Mouse (Mus musculus) gastrocnemius, postnatal 36 days (tissue): ENCODE results near the gene Krt18. TPM values are rescaled to one million over a fixed set of nuclear protein-coding genes. Genes with fewer than 3 reads are reported as not detected.
A peak's percentile ranks its signal among the peaks of the same experiment; 100 is the strongest.
"Not testable (repeated sequence)": the region's sequence is repeated elsewhere in the genome, so short reads cannot be mapped to it uniquely, and the experiment has no call there.

Source experiments
- DNase-seq, 2 experiments: peaks; one replicate each; pipeline ENCODE4 v3.0.0; 2022
- intact Hi-C: fragments of 180-260 bp; cut with DNase I; formaldehyde crosslinking; loops from one replicate; pipeline ENCODE4 v1.15.1; 2025
- long read RNA-seq, 2 experiments: library from polyadenylated mRNA; stranded (forward); transcript quantifications; one replicate each; pipeline ENCODE4 v2.0.0; 2021
- total RNA-seq, 2 experiments: library from RNA; stranded (reverse); gene quantifications; 2 replicates each; pipeline ENCODE4 v1.2.3; 2021

Krt18 gene
- 1 to 10 TPM in 1 of 2 experiments, not detected in 1; 1.3 TPM for total RNA-seq
- long read RNA-seq, experiment 1: 0 reads
- long read RNA-seq, experiment 2, partial matches to known transcripts: 0 of 3 reads
- long read RNA-seq, experiment 2, other reads (novel, unspliced or antisense): 0 of 3 reads

DNA sequence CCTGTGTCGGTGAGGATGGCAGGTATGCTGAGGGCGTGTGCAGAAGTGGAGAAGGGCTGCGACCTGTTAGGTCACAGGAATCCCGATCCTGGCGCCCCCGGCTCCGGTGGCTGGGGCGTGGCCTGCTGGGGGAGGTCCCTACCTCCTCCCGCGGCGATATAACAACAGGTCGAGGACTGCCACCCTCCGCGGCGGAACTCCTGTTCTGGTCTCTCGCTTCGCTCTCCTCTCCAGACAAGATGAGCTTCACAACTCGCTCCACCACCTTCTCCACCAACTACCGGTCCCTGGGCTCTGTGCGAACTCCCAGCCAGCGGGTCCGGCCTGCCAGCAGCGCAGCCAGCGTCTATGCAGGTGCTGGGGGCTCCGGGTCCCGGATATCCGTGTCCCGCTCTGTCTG lies at the start of gene Krt18:
Gene Krt18 (plus strand): TSS at position 141 of the 400 bp plus-strand sequence.
- intact Hi-C loops: no loop called here

GRCm38 (mm10) chr15:101980849-101981248 lies 47.1 kb upstream of the Krt18 start:
- intact Hi-C loops: loop anchor here (2.0 kb wide), 1 partner anchor 648 kb away; no protein-coding TSS in a partner anchor
- no peak for DNase-seq

More for the DNA sequence above, at the start of gene Krt18:
- no peak for DNase-seq

GRCm38 (mm10) chr15:101983315-101983948 lies 44.5 kb upstream of the Krt18 start:
- no peak for DNase-seq
- intact Hi-C loops: loop anchor here (2.0 kb wide), 1 partner anchor 643 kb away; no protein-coding TSS in a partner anchor

DNA sequence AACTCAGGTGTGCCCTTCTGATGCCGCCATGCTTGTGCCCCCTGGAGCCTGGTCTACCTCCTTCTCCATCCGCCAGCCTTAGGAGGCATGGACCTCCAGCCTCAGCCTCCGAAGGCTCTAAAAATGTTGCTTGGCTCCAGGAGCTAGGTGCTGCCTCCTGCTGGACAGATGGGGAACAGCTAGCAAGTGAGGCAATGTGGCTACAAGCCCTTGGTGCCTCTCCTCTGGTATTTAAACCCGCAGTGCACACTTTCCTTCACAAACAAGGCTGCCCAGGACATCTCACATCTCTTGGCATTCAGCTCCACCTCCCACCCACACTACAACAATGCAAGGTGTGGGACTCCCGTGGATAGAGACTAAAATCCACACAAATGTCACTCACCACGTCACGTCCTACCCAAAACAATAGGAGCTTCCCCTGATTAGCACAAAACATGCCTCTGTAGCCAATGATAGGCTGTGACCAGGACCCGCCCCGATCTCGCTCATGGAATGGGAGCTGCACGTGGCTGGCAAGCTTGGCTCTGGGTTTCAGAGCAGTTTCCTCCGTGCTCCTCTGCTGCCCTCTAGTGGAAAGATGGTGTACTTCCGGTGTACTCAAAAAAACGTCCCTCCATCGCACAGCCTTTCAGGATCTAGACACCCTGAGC lies 43.9 kb upstream of the Krt18 start:
- peak; percentile 87 to 89 for DNase-seq
- intact Hi-C loops: loop anchor here (2.0 kb wide), 1 partner anchor 643 kb away; no protein-coding TSS in a partner anchor

DNA sequence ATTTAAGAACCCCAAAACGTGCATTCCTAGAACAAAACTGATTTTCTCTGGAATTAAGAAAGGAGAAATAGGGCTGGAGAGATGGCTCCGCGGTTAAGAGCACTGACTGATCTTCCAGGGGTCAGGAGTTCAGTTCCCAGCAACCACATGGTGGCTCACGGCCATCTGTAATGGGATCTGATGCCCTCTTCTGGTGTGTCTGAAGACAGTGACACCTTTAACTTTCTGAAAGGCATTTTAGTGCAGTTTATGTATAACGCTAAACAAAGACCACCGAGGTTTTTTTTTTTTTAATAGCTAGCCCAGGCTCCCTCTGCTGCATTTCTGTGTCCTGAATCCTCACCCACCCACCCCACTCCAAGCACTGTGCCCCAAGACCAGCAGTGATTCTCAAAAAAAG lies 43.2 kb upstream of the Krt18 start:
- no peak for DNase-seq
- intact Hi-C loops: no loop called here

GRCm38 (mm10) chr15:101988119-101988518 lies 39.9 kb upstream of the Krt18 start:
- peak; percentile 74 to 86 for DNase-seq
- intact Hi-C loops: loop anchor here (1.0 kb wide), 1 partner anchor 77 kb away; no protein-coding TSS in a partner anchor

DNA sequence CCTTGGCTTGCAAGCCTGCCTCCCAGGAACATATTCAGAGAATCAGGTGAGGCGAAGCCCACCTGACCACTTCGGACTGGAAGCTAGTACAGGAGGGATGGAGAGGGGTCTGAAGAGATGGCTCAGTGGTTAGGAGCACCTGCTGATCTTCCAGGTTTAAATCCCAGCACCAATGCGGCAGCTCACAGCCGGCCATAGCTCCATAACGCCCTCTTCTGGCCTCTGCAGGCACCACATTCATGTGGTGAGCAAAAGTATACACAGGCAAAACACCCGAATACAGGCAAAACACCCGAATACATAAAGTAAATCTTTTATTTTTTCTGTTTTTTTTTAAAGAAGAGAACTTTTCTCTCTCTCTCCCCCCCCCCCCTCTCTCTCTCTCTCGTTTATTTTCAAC lies 39.3 kb upstream of the Krt18 start:
- no peak for DNase-seq
- intact Hi-C loops: loop anchor here (1.0 kb wide), 1 partner anchor 77 kb away; no protein-coding TSS in a partner anchor

DNA sequence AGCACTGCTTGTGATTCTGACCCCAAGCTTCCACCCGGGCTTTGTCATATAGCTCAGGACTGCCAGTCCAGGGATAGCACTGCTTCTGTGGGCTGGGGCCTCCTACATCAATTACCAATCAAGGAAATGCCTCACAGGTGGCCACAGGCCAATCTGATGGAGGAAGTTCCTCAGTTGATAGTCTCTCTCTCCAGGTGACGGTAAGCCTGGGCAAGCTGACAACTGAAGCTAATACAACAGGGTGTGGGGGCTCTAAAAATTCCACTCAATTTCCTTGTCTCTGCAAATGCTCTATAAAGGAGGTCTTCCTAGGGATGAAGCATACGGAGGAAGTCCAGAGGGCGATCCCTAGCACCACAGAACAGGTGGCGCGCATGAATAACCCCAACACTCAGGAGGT lies 37.0 kb upstream of the Krt18 start:
- no peak for DNase-seq
- intact Hi-C loops: no loop called here

DNA sequence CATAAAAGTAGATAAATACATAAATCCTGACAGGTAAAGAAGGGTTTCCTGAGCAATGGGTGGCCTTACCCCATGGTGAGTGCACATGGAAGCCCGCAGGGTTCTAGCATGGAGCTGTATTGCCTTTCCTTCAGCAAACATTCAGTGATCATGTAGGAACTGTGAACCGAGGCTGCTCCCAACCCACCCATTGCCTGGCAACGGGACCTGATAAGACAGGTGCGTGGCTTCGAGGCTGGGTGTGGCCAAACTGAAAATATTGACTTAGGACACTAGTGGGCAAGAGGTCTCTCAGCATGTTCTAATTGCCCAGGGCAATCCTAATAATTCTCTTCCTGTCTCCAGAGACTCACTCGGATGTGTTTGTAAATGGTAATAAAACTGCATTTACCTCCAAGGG lies 33.6 kb upstream of the Krt18 start:
- DNase-seq: no peak
- intact Hi-C loops: no loop called here

GRCm38 (mm10) chr15:101995484-101996236 lies 32.3 kb upstream of the Krt18 start:
- intact Hi-C loops: no loop called here

GRCm38 (mm10) chr15:101996450-101997078 lies 31.4 kb upstream of the Krt18 start:
- intact Hi-C loops, DNase-seq: not testable (repeated sequence)

More at GRCm38 (mm10) chr15:101995484-101996236, 32.3 kb upstream of the Krt18 start:
- no peak for DNase-seq

DNA sequence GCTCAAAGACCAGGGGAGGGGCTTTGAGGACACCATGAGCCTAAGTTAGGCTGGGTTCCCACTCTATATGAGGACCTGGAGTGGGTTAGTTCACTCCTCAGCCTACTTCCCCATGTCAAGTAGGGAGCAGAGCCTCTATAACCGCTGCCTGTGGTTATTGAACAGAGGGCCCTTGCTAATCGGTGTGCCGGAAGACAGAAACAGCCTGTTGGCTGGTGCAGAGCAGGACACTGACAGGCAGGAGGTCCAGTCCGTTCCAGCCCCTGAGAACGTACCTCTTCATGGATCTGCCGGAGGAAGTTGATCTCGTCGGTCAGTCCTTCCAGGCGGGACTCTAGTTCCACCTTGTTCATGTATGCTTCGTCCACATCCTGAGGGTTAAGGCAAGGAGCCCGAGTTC lies 28.8 kb upstream of the Krt18 start:
- intact Hi-C loops: no loop called here
- DNase-seq: no peak

GRCm38 (mm10) chr15:101999676-102000335 lies 28.2 kb upstream of the Krt18 start:
- intact Hi-C loops: no loop called here
- DNase-seq: no peak

GRCm38 (mm10) chr15:102002646-102003488 lies 25.1 kb upstream of the Krt18 start:
- no peak for DNase-seq
- intact Hi-C loops: no loop called here

- intact Hi-C loops: no loop called here
- no peak for DNase-seq
Measured at GRCm38 (mm10) chr15:102003516-102003915, 24.5 kb upstream of the Krt18 start.

DNA sequence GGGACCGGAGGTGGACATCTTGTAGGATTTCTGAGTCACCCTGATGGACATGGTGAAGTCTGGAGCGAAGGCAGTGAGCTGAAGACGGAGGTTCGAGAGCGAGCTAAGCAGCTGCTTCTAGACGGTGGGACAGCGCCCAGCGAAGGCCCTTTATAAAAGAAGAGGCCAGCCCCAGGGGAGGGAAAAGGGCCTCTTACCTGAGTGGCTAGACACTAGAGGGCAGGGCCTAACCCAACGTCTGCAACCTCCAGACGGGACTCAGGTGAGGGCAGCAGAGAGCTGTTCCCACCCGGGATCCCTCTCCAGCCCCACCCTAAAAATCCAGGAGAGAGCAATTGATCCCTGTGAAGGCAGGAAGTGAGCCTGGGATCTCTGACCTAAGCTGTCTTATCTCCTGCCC lies 23.8 kb upstream of the Krt18 start, which contains the start of gene Krt8:
Gene Krt8 (minus strand): TSS at position 294 of the 400 bp plus-strand sequence.
- intact Hi-C loops: no loop called here
- no peak for DNase-seq

GRCm38 (mm10) chr15:102005290-102005689 lies 22.7 kb upstream of the Krt18 start:
- DNase-seq: no peak
- intact Hi-C loops: loop anchor here (5.0 kb wide), 1 partner anchor 57 kb away; no protein-coding TSS in a partner anchor

DNA sequence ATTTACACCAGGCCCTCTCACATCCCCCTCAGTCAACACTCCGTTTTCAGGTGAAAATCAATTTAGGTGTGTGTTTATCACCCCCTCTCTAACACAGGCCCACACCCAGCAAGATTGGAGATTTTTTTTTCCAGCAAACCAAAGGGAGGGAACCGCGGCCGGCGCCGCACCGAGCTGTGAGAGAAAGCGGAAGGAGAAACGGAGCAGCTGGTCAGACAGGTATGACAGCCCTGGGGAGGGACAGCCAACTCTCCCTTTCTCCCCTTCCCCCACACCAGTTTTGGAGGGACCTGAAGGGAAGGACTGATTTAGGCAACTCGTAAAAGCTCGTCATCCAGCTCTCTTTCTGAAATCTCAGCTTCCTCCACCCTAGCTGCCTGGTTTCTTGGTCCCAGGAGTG lies 21.7 kb upstream of the Krt18 start:
- intact Hi-C loops: loop anchor here (5.0 kb wide), 1 partner anchor 56 kb away; no protein-coding TSS in a partner anchor
- DNase-seq: no peak
